Mouse (Mus musculus) gastrocnemius, postnatal 25 days (tissue): ENCODE results near the gene Dld. TPM values are rescaled to one million over a fixed set of nuclear protein-coding genes. Genes with fewer than 3 reads are reported as not detected.

Experiments
- DNase-seq: peaks from one replicate; pipeline ENCODE4 v3.0.0; 2022
- total RNA-seq, 2 experiments: library from RNA; stranded (reverse); gene quantifications; 1 replicate in 1 of 2; 2 replicates in 1 of 2; pipeline ENCODE4 v1.2.3; 2021

Gene Dld
- total RNA-seq, 2 experiments from 2014 or later: 207 to 215 TPM

DNA sequence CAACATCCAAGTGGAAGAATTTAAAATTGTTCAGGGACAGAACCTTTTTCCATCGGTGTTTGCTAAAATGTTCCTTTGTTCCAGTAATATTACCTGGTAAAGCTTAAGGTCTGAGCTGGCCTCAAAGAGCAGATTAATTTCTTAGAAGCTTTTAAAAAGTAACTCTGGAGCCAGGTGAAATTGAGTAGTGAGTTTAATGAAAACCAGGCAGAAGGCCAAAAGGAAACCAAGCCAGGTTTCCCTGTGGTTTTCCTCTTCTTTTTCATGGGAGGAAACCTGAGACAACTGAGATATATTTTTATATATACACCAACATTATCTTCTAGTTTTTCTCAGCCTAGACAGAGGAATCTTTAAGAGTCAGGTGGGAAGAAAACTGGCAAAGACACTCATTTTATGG lies 29.7 kb downstream of the Dld start:
- no peak for DNase-seq

GRCm38 (mm10) chr12:31320817-31321216 lies 30.4 kb downstream of the Dld start:
- DNase-seq: no peak

GRCm38 (mm10) chr12:31318409-31318963 lies 32.8 kb downstream of the Dld start:
- no peak for DNase-seq

- DNase-seq: no peak
Observed at GRCm38 (mm10) chr12:31317670-31318408, 33.4 kb downstream of the Dld start.

GRCm38 (mm10) chr12:31315961-31316360 lies 35.3 kb downstream of the Dld start:
- no peak for DNase-seq

DNA sequence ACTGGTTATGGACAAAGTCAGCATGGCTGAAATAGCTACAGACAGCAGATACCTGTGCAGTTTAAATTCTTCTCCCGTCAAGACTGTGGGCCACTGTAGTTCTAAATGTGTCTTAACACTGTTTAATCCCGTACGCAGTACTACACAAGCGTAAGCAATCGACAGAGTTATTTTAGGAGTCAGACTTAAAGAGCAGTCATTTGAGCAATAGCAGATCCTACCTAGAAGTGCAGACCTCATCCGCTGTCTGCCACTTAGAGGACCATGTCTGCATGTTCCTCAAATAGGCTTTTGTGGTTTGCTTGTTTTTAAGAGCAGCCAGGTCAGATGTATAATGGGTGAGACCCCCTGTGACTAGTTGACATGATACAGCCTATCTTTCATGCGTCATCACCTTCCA lies 36.9 kb downstream of the Dld start:
- DNase-seq: no peak

GRCm38 (mm10) chr12:31313136-31313535 lies 38.1 kb downstream of the Dld start:
- no peak for DNase-seq

- DNase-seq: no peak
Observed at GRCm38 (mm10) chr12:31312281-31312680, 39.0 kb downstream of the Dld start.

DNA sequence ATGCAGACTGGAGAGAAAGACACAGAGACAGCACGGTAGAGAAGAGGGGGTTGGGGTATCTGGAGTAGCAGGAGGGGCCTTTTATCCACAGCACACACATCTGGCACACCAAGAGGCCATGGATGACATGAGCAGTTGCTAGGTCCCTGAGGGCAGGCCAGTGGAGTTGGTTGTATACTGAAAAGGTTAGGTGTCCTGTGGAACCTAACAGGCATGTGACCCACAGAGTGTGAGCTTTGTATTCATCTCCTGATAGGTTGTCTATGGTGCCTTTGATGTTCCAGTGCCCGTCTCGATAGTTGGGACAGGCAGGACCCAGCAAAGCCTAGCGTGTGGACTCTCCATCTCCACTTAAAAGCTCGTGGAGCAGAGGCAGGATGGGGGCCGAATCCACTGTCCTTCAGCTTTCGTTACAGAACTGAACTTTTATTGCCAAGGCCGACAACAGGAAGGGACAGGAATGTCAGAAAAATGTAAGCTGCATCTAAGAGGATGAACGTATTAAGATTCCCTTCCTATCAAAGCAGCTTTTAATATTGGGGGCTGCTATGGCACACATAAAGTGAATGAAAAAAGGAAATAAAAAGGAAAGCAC lies 39.5 kb downstream of the Dld start:
- DNase-seq: no peak

DNA sequence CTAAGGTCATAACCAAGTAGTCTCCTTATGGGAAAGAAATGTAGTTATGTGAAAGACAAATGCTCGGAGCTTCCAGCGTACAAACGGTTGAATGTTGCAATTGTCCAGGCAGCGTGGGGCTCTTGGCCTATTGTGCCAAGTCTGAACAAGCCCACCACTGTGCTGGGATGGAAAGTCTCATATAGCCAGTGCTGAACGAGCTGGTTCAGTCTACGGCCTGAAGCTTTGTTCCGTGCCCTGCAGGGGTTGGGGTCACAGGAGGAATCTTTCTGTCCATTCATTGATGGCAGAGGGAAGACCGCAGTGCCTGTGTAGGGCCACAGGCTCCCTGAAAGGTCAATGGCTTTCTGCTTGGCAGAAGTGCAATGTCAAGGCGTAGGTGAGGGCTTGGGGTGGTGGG lies 40.6 kb downstream of the Dld start:
- DNase-seq: no peak

DNA sequence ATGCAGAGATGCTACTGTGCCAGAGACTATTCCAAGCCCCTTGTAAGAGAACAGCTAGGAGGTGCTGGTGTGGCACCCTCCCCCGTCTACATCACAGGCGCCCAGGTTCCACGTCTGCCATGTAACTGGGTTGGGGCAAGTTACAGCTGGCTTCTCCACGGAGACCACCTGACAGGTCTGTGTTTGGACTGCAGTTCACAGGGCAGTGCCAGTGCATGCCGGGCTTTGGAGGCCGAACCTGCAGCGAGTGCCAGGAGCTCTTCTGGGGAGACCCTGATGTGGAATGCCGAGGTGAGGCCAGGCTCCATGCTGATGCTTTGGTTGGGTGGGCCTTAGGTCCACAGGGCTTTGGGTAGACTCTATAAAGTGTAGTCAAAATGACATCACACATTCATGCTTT lies 43.5 kb downstream of the Dld start:
- DNase-seq: no peak

GRCm38 (mm10) chr12:31307011-31307410 lies 44.2 kb downstream of the Dld start:
- no peak for DNase-seq

- no peak for DNase-seq
Observed at GRCm38 (mm10) chr12:31306075-31306675, 45.1 kb downstream of the Dld start.

DNA sequence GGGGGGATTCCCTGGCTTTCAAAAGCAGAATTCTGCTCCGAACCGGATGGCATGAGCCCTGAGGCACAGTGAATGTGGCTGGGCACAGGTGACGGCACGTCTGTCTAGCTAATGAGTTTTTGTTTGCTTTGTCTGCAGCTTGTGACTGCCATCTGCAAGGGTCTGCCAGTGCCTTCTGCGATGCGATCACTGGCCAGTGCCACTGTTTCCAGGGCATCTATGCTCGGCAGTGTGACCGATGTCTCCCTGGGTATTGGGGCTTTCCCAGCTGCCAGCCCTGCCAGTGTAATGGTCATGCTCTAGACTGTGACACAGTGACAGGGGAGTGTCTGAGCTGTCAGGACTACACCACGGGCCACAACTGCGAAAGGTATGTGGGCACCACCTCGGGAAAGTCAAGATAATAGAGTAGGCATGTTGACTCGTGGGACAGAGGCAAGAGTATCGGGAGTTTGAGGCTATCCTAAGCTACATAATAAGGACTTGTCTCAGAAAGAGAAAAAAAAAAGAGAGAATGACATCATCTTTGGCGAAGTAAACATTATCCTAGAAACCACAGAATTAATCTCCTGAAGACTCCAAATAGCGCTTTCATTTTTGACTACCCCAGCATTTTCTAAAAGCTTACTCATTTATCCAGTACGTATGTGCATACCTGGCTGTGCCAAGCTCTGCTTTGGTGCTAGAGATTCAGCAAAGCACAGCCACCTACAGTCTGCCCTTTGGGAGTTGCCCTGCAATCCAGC lies 48.3 kb downstream of the Dld start:
- DNase-seq: no peak

- DNase-seq: no peak
Observed at GRCm38 (mm10) chr12:31302266-31302665, 49.0 kb downstream of the Dld start.

- DNase-seq: no peak
Observed at GRCm38 (mm10) chr12:31300276-31300675, 51.0 kb downstream of the Dld start.

DNA sequence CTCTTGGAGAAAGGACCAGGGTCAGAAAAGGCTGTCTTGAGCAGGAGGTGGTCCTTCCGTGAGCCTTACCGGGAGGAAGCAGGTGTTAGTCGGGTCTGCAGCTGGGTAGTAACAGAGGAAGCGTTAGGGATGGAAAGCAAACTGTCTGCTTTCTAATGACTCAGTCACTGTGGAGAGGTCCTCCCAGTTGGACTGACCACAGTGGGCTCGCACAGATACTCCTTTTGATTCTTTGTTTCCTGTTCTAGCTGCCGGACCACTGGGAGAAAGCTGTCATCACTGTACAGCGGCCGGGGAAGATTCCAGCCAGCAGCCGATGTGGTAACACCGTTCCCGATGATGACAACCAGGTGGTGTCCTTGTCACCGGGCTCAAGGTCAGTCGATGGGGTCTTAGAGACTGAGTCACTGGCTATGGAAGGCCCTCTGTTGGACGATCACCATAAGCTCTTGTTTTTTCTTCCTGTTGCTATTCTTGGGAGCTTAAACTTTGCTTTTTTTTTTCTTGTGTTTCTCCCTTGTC lies 51.5 kb downstream of the Dld start:
- no peak for DNase-seq

GRCm38 (mm10) chr12:31299126-31299525 lies 52.1 kb downstream of the Dld start:
- DNase-seq: no peak

DNA sequence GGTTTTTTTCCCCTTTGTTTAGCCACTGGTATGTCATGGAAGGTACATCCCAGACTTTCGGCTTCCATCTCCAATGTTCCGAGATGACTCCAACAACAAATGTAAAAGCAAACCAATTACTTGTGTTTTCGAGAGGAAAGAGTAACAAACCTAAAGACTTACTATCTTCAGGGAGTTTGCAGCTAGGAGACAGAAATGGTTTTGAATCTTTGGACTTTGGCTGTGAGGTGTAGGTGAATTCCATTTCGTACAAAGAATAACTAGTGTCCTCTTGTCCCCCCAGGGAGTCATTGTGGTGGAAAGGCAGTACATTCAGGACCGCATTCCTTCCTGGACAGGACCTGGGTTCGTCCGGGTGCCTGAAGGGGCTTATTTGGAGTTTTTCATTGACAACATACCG lies 52.7 kb downstream of the Dld start:
- DNase-seq: no peak

DNA sequence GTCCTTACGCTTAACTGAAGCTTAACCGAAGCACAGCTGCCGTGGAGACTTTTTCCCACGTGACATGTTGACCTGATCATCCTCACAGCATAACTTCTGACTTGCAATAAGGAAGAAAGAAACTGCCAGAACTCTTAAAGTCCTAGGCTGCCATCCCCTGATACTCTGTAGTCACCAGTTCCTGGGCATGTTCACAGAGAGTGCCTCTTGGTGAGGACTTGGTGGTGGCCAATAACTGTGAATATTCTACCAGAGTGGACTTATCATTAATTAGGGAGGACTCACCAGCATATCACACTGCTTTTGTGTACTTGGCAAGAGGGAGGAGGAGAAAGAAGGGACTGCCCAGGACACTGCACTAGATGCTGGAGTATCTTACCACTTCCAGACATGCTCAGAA lies 53.1 kb downstream of the Dld start:
- DNase-seq: no peak

- no peak for DNase-seq
Observed at GRCm38 (mm10) chr12:31296097-31296496, 55.2 kb downstream of the Dld start.

DNA sequence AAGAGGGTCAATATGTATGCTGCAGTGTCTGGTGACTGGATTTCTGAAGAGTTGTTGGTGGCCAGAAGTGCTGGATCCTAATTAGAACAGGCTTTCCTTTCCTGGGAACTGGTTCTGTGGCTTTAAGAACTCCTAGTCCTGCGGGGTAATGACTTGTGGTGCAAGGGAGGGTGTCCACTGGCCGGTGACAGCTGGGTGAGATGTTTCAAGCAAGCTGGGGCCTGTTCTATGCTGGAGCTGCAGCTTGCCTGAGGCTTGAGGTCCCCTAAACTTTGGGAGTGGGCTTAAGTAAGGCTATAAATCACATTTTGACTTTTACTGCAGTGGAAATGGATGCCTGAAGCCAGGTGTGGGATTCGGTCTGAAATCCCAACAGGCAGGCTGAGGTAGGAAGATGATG lies 55.7 kb downstream of the Dld start:
- DNase-seq: no peak

DNA sequence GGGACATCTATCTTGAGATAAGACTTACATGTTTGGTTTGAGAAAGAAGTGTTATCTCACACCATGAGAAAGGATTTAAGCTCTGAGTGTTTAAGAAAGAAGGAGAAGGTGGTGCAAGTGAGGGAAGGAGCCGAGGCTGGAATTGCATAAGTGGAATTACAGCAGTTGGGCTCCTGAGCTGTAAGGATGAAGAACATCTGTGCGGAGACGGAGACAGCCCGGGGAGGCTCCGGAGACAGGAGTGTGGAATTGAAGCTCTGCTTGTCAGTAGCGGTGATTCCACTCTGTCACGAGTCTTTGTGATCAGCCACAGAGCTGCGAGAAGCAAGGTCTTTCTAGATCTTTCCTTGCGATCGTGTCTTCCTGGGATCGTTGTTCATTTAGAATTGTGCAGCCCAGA lies 56.3 kb downstream of the Dld start:
- no peak for DNase-seq
